Mouse (Mus musculus): ENCODE results near the gene Gm9936.

- no peak for TF ChIP-seq UBTF (IDR thresholded peaks at IDR 0.05; ENCODE audit: low read depth, low read length)
- no peak for TF ChIP-seq MAFK (IDR thresholded peaks at IDR 0.05; ENCODE audit: insufficient replicate concordance, low read length)
- TF ChIP-seq RAD21 (IDR thresholded peaks at IDR 0.05; ENCODE audit: low read depth, low read length), result no peak
- no peak for TF ChIP-seq RCOR1 (conservative IDR thresholded peaks at IDR 0.05; ENCODE audit: low read depth, low read length)
- TF ChIP-seq ZKSCAN1 (IDR thresholded peaks at IDR 0.05; ENCODE audit: borderline replicate concordance, low read depth, low read length), result no peak
- TF ChIP-seq MYC (IDR thresholded peaks at IDR 0.05; ENCODE audit: low read depth, low read length), result no peak
- TF ChIP-seq POLR2A (IDR thresholded peaks at IDR 0.05; ENCODE audit: low read depth, low read length), result no peak
- no peak for TF ChIP-seq CTCF (conservative IDR thresholded peaks at IDR 0.05 in 1 of 2, IDR thresholded peaks at IDR 0.05 in 1 of 2; ENCODE audit: low read depth in 2 of 2, low read length in 2 of 2)
- no peak for TF ChIP-seq TCF12 (IDR thresholded peaks at IDR 0.05; ENCODE audit: low read depth, low read length)
- no peak for TF ChIP-seq USF1 (IDR thresholded peaks at IDR 0.05; ENCODE audit: low read depth, low read length)
- no peak for TF ChIP-seq MEF2A (IDR thresholded peaks at IDR 0.05; ENCODE audit: borderline replicate concordance, low read depth, low read length)
Measured at GRCm38 (mm10) chr5:114879399-114879798, 20.9 kb upstream of the Gm9936 start.
